Mouse (Mus musculus): ENCODE measurements around the gene Psma3.

Gene Psma3

DNA sequence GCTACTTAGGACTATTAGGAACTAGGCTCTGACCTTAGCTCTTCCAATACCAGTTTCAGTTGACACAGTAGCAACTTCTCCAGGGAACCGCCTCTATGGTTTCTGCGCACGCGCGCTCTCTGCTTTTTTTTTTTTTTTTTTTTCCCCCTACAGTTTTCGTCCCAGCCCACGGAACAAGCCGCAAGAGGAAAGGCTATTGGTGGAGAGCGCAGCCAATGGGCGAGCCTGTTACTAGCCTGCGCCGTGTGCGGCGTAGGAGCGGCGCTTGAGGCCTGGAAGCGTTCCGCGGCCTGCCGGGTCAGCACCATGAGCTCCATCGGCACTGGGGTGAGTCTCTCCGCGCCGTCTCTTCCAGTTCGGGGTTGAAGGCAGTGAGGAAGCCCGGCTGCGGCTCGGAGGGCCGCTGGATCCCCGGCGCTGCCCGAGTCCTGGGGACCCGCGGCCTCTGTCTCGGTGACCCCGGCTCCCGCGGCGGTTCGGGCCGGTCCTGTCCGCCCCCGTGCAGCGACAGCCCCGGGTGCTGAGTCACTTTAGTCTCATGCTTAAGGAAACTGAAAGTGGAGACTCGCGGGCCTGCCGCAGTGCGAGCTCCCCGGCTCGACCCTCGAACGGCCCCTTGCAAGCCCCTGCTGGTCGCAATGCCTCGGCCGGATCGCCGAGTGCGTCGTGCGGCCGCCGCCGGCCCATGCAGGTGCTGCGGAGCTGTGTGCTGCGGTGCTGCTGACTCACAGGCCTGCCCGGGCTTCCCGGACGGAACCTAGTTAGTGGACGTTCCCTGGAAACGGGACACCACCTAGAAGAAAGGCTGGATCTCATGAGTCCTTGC lies at the start of gene Psma3:
Gene Psma3 (plus strand): TSS at position 181 of the 826 bp plus-strand sequence.
- peak; percentile 98 for DNase-seq

DNA sequence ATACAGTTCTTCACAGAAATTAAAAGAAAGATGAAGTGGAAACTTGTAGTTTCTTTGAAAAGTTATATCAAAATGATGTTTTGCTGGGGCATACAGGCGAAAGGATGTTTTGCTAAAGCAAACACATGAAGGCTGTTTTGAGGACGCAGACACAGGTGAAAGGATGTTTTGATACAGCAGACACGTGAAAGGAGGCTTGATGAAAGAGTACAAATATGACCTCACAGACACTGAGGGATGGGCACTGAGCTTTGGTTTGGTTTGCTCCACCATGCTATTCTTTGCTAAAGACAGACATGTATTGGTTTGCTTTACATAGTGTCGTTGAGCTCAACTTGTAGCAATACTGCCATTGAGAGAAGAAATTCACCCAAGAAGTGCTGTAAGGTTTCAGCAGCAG lies 44.6 kb upstream of the Psma3 start:
- no peak for DNase-seq

DNA sequence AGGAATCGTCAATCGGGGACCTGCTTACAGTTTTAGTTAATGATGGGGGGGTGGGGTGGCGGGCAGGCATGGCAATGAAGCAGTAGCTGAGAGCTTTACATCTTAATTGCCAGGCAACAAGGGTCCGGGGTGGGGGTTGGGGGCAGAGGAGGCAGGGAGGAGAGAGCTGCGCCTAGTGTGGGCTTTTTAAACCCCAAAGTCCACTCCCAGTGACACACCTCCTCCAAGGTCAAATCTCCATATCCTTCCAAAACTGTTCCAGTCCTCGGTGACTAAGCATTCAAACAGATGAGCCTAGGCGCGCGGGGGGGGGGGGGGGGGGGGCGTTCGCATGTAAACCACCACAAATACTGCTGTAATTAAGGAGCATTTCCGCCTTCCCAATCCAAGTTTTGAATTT lies 37.3 kb upstream of the Psma3 start:
- no peak for DNase-seq

DNA sequence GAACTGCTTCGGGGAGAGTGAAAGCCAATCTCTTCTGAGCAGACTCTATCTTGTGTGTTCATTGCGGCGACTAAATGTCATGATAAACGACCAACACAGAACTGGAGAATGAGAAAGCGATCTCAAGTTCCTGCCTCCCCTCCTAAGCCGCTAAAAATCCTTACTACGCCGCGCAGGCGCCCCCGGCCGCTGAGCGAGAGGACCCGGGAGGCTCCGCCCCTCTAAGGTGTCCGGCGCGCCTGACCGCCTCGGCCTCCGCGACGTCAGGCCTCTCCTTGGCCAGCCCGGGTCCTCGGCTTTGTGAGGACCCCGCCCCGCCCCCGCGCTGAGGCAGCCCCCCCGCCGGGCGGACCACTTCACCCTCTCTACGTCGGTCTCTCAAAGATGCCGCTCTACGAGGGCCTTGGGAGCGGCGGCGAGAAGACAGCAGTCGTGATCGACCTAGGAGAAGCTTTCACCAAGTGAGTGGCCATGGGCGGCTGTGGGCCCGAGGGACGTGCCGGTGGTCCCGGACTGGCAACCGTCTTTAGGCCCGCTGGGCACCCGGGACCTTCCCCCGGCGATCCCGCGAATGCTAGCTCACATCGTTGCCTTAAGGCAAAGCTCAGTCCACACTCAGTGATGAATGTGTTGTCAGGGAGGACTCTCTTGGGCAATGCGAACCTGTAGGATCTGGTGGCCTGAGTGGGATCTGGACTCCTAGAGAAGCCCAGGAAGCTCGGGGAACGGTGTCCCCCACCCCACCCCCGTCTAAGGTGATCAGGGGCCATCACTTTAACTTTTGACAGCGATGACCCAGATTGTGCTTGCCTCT lies 36.6 kb upstream of the Psma3 start, which contains the start of gene Actr10:
Gene Actr10 (plus strand): TSS at position 287 of the 814 bp plus-strand sequence.
- peak; percentile 95 for DNase-seq

DNA sequence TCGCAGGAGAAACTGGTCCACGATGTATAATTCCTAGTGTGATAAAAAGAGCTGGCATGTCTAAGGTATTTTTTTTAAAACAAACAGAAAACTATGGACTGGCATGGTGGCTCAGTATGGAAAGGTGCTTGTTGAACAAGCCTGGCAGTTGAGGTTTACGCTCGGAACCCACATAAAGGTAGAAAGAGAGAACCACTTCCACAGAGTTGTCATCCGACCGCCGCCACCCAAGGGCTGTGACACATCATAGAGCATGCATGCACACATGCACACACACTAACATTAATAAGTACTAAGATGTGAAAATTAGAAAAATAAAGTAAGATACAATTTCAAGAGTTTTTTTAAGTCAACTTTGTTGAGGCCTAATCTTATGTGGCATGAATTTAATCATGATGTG lies 33.6 kb upstream of the Psma3 start:
- DNase-seq, result no peak

DNA sequence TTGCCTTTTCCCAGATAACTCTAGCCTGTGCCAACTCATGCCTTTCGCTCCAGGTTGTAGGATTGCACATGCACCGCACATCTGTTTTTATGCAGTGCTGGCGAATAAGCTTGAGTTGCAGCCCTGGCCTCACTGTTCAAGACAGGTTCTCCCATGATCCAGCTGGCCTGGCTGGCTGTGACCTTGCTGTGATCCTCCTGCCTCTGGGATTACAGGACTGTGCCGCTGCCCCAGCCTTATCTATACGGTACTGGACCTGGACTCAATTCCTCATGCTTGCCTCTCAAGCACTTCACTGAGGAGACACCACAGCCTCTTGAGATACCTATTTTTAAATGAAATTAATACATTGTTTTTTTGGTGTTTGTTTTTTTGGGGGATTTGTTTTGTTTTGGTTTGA lies 30.2 kb upstream of the Psma3 start:
- DNase-seq, result no peak

DNA sequence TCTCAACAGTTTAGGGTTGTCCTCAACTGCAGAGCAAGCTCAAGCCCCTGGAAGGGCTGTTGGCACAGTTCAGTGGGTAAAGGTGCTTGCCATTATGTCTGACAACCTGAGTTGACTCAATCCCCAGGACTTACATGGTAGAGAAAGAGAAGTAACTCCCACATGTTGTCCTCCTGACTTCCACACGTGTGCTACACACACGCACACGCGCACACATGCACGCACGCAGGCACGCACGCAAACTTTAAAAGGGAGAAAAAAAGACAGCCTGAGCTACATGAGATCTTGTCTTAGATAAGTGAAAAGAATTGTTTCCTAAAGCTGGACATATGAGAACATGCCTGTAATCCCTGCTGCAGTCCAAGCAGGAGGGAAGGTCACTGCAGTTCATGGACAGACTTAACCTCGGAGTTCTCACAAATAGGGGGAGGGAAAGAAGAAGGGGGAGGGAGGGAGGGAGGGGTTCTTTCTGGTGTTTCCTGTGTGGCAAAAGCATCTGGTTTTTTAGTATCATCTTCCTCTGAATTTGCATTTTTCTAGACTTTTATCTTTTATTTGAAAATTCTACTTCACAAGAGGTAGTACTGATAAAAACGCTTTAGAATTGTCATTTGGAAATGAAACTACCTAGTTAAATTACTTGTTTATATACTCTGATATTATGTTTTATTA lies 27.7 kb upstream of the Psma3 start:
- DNase-seq, result no peak

DNA sequence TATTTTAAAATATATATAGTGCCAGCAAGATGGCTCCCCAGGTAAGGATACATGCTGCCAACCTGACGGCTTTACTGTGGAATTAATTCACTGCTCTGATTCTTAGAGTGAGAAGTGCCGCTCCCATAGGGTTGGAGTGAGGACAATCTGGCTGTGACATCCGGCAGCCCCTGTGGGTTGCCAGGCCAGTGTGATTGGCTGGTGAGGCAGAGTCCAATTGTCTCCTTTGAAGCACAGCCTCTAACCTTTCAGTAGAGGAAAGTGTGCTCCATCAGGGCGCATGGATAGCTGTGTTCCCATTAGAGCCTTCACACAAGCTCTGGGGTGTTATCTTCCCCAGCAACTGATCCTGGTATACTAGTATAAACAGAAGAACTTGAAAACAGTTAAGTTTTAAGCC lies 15.8 kb upstream of the Psma3 start:
- DNase-seq, result no peak

DNA sequence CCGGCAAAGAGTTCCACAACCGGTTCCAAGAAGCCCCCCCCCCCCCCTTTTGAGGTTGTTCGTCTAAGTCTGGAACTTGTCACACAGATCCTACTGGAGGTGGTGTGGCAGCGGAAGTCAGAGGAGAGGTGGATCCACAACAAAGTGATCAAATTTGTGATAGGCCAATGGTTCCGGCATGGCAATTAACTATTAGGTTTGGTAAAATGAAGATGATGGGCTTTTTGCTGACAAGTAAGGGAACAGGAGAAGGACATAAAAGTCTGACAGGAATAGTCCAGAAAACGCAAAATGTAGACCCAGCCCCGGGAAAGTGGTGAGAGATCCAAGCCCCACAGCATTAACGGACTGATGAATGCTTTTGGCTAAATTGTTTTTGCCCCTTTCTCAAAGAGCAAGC lies 6.8 kb upstream of the Psma3 start:
- peak; percentile 22 for DNase-seq

DNA sequence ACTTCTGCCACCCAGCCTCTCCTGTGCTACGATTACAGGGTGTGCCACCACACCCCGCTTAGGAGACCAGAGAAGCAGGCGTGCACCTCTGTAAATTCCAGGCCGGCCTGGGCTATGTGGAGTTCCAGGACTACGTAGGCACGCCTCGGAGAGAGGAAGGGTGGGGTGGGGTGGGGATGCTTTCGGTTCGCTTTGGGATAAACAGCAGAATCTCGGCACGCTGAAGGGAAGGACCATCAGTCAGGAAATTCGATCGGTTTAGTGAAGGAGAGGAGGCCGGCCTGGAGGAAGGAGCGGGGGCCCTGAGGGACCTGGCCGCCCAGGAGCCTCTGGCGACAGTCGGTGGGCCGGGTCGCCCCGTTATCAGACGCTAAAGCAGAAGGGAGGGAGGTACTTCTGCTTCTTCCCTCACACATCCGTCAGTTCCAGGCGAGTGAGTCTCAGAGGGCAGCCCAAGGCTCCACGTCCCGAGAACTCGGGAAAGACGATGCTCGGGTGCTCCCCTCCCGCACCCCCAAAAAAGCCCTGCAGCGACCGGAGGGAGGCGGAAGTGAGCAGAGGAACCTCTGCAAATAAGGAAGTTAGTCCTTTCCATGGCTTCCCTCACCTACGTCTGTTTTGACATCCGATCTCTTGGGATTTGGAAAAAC lies 6.2 kb upstream of the Psma3 start:
- DNase-seq, result peak; percentile 90

DNA sequence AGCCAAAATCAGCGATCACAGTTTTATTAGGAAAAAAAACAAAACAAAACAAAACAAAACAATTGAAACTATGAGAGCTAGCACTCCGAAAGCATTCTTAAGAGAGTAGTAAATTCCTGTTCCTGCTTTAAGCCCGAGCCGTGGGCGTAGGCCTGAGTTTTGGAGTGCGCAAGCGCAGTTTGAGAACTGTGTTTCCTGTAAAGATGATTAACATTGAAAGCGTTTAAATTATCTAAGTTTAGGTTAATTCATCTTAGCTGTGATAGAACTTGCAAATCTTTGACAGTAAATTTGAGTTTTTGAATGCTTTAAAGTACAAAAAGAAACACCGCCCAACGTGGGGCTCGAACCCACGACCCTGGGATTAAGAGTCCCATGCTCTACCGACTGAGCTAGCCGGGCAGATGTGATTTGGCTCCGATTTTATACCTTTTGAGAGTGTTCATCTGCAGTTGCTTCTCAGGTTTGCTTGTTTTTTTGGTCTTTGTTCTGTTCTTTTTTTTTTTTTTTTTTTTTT lies 5.6 kb upstream of the Psma3 start:
- DNase-seq, result peak; percentile 93

DNA sequence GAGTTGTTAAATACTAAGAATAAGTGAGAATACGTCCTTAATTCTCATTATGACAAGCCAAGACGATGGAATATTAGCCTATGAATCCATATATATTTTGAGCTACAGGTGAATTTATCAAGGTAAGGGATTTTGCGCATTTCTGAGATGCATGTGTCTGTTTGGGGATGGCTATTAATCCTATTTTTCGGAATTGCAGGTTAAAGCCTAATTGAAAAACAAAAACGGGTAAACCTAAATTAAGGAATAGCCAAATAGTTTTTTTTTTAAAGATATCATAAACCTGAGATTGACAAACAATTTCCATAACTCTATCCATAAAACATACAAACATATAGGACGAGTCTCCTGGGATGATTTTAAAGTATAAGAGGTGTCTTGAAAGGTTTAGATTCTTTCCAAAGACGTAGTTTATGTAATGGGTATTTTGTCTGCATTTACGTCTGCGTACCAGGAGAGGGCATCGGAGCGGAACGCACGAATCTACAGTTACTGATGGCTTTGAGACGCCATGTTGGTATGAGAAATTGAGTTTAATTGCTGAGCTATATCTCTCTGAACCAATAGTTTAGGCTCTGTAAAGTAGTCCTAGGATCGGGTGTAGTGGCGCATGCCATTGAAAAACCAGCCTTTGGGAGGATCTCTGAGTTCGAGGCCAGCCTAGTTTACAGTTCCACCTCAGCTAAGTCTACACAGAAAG lies 4.8 kb upstream of the Psma3 start:
- DNase-seq, result peak; percentile 87

DNA sequence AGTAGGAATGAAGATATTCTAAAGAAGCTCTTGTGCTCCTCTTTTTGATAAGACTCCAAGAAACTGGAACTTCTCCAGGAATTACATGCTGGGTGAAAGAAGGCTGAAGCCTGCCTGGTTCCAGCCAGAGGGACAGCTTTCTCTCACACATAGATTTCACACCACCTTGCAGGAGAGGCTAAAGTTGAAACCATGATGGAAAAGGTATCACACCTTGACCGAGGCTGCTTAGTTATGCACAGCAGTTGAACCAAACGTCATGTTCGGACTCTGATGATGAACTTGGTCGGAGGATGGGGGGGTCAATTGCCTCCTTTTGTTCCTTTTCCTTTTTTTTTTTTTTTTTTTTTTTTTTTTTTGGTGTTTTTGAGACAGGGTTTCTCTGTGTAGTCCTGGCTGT lies 590 bp upstream of the Psma3 start:
- DNase-seq, result no peak

DNA sequence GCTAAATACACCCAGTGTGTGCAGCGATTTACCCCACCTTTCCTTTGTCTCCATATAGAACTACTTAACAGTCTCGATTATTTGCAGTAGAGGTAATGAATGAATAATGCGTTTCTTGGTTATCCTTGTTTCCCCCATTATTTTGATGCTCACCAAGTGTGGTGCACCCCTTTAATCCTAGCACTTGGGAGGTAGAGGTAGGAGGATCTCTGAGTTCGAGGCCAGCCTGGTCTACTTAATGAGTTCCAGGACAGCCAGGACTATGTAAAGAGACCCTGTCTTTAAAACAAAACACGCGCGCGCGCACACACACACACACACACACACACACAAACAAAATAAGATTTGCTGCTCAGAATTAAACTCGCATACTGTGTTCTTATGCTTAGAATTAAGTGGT lies 985 bp downstream of the Psma3 start:
- DNase-seq, result peak; percentile 16

DNA sequence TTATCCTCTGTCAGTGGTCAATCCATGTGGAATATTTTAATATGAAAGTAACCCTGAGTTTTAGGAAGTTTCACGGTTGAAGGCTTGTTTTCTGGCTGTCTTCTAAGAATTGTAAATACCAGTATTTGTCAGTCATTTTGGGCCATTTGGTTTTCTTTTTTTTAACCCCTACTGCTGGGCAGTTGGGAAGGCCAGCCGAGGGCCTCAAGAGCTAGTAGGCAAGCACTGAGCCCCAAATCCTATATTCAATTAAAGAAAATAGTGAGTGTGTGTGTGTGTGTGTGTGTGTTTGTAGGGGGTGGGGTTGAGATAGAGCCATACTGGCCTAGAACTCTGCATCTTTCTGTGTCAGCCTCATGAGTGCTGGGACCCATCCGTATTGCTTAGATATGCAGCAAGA lies 1.5 kb downstream of the Psma3 start:
- no peak for DNase-seq

DNA sequence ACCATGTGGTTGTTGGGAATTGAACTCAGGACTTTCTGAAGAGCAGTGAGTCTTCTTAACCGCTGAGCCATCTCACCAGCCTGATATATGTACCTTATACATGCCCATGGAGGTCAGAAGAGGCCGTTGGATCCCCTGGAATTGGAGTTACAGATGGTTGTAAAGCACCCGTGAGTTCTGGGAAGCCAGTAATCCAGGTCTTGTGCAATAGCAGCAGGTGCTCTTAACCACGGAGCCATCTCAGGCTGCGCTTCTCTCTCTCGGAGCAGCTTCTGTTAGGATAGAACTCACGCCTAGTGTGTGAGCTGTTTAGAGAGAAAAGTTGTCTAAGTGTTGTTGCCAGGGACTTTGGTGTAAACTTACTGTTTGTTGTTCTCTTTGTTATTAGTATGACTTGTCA lies 3.9 kb downstream of the Psma3 start:
- no peak for DNase-seq

DNA sequence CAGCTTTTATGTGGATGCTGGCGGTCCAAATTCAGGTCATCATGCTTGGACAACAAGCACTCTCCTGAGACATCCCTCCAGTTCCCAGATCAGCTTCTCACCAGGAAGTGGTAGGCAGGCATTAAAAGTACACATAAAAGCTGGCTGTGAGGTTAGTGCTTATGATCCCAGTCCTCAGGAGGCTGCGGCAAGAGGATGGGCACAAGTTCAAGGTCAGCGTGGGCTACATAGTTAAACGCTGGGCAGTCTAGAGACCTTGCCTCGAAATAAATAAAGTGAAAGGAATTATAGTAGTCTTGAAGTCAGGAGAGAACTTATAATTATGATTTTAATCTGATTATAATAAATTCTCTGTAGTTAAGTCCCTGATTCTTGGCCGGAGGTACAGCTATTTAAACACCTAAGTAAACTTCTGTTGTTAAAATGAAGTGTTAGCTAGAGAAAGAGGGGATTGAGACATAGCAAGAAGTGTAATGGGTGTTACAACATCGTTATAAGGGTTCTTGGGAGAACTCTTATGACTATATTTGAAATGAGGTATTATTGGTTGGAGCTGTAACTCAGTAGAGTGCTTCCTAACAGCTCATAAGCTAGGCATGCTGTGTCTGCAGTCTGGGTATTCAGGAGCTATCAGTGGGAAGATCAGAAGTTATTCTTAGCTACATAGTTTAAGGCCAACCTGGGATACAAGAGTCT lies 10.6 kb downstream of the Psma3 start:
- no peak for DNase-seq

DNA sequence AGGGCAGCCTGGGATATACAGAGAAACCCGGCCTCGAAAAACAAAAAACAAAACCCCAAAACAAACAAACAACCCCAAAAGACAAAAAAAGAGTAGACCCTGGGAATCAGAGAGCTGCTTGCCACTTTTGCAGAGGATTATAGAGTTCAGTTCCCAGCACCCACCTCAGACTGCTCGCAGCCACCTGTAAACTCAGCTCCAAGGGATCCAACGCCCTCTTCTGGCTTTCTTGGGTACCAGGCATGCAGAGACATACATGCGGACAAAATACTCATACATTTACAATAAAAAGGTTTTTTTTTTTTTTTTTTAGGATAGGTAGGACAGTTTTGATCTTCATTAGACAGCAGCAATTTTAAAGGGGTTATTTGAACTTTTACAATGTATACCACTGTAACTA lies 22.8 kb downstream of the Psma3 start:
- no peak for DNase-seq

DNA sequence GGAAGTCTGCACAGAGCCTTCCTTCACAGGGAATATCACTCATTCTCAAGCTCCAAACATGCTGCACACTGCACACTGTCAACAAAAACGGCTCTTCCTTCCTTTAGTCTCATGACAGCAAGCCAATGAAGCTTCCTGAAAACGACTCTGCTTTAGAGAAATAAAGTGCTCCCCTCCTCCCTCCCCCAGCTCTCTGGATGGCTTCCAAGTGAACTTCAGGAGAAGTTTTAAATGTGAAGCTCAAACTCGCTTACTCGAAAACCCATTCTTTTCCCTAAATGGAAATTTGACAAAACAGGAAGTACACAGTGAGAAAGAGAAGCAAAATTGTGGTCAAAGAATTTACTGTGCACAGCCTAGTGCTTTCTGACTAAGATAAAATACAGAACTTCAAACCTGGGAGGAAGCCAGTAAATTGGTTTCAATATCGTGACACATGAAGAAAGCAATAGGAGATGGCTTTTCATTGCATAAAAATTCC lies 25.0 kb downstream of the Psma3 start:
- no peak for DNase-seq

DNA sequence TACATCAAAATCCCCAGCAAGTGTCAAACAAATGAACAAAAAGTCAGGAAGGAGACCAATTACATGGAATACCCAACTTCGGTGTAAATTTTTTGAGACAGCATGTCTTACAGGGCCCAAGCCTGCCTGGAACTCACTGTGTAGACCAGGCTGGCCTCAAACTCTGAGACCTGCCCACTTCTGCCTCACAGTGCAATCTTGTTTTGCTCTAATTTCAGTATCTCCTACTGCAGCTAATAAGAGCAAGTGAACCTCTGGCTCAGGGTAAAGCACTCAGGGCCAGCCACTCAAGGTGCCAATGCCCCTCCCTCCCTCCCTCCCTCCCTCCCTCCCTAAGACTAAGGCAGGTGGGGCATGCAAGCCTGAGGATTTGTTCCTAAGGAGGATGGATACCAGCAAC lies 25.9 kb downstream of the Psma3 start:
- no peak for DNase-seq

DNA sequence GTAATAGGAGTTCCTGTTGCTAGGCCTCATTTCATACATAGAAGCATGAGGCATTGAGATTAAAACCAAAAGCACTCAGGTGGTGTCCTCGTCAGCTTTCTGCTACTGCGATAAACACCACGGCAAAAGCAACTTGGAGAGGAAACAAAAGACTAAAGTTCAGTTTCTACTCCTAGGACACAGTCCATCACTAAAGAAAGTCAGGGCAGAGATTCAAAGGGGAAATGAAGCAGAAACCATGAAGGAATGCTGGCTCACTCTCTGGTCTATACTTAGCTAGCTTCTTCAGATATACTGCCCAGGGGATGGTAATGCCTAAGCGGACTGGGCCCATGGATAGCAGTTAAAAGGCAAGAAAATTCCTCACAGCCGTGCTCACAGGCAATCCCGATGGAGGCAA lies 27.0 kb downstream of the Psma3 start:
- DNase-seq, result no peak

All from retina, postnatal 1 day (tissue).